Mouse (Mus musculus) heart, embryonic 15.5 days (tissue): ENCODE measurements around the gene Poc1b. TPM values are rescaled to one million over a fixed set of nuclear protein-coding genes. Genes with fewer than 3 reads are reported as not detected.

Experiments used
- ATAC-seq: fragments of 200-750 bp; cut with Nextera tagmentation; replicated peaks from 2 replicates; pipeline ENCODE4 v1.8.0; 2017; ENCODE audit warnings: low read depth, moderate TSS enrichment; ENCODE audit not compliant: insufficient number of reproducible peaks, insufficient read depth, low FRiP score
- H3K27ac ChIP-seq: fragments of 300-500 bp; sonication (generic); 2 replicates; pipeline ENCODE4 v1.5.1; 2015; ENCODE audit warnings: mild to moderate bottlenecking, inconsistent platforms
- H3K27me3 ChIP-seq: fragments of 300-500 bp; sonication (generic); 2 replicates; pipeline ENCODE4 v1.6.1; 2015; ENCODE audit warnings: inconsistent platforms
- H3K36me3 ChIP-seq: fragments of 300-500 bp; sonication (generic); 2 replicates; pipeline ENCODE4 v1.6.1; 2015; ENCODE audit warnings: mild to moderate bottlenecking, inconsistent platforms
- H3K4me1 ChIP-seq: fragments of 300-500 bp; sonication (generic); replicated peaks from 2 replicates; pipeline ENCODE4 v1.6.1; 2015; ENCODE audit warnings: inconsistent platforms
- H3K4me2 ChIP-seq: fragments of 300-500 bp; sonication (generic); 2 replicates; pipeline ENCODE4 v1.6.1; 2015; ENCODE audit warnings: inconsistent platforms, mild to moderate bottlenecking, moderate library complexity
- H3K4me3 ChIP-seq: fragments of 300-500 bp; sonication (generic); 2 replicates; pipeline ENCODE4 v1.5.1; 2015; ENCODE audit warnings: mild to moderate bottlenecking, inconsistent platforms
- H3K9ac ChIP-seq: fragments of 300-500 bp; sonication (generic); 2 replicates; pipeline ENCODE4 v1.6.1; 2015; ENCODE audit warnings: mild to moderate bottlenecking, inconsistent platforms
- H3K9me3 ChIP-seq: fragments of 300-500 bp; sonication (generic); replicated peaks from 2 replicates; pipeline ENCODE4 v1.6.1; 2016; ENCODE audit warnings: inconsistent platforms
- WGBS: fragments of 180-500 bp; shearing (Covaris S2); methylation state at CpG from one replicate; pipeline ENCODE4 v1.1.7; 2015; ENCODE audit warnings: mixed read lengths; 5-methylcytosine and 5-hydroxymethylcytosine counted together
- polyA plus RNA-seq: library from polyadenylated mRNA; unstranded; fragments of >200 nt; fragmentation: Nextera tagmentation; extraction: Ambion mirVana; gene quantifications from 2 replicates; pipeline ENCODE4 v1.2.1, GENCODE M21; 2015

Gene Poc1b
- polyA plus RNA-seq, 1 experiment from 2014 or later: 7.2 TPM

GRCm38 (mm10) chr10:99246797-99247508 is 140.1 kb downstream of the Poc1b start:
- H3K9ac ChIP-seq: no peak overlapping the region
- 81% methylated on average over 20 of the region's 20 CpGs for WGBS
- H3K9me3 ChIP-seq: no peaks in the 10 kb centered on the region
- H3K27ac ChIP-seq: no peak overlapping the region
- H3K36me3 ChIP-seq: no peaks in the 10 kb centered on the region
- ATAC-seq: no peak
- H3K4me3 ChIP-seq: no peak overlapping the region
- H3K4me1 ChIP-seq: peaks cover 12% of the 10 kb centered on the region
- H3K4me2 ChIP-seq: no peak overlapping the region
- H3K27me3 ChIP-seq: no peaks in the 10 kb centered on the region

Other genes starting within 250 kb of the Poc1b start
- gene Atp2b1, start 192.6 kb upstream of the Poc1b start, polyA plus RNA-seq: 87.1 and 88.3 TPM in 2 replicates
- gene Galnt4, start 1.1 kb downstream of the Poc1b start, polyA plus RNA-seq: 5.5 and 7.4 TPM in 2 replicates
- not detected in 2 replicates for gene Phxr2, start 19.3 kb downstream of the Poc1b start, polyA plus RNA-seq
- 34.9 and 40.4 TPM in 2 replicates for gene Dusp6, start 156.2 kb downstream of the Poc1b start, polyA plus RNA-seq